7 mouse cellular contexts compared by ENCODE assay signal in genomic region chr10:126978277-126978994, GRCm38 (mm10). TPM values are rescaled to one million over a fixed set of nuclear protein-coding genes. Genes with fewer than 3 reads are reported as not detected.
DNase-seq lines count a peak whose midpoint lies in the region; ATAC-seq and TF ChIP-seq lines count a peak whose summit lies in the region.

Gene Ctdsp2, plus strand, starts transcription at chr10:126978717.

- 0% methylated on average over 56 of the region's 56 CpGs for WGBS in embryonic facial prominence, embryonic 10.5 days
- WGBS in intestine, postnatal 0 days: under 1% methylated on average over 49 of the region's 56 CpGs
- under 1% methylated on average over 47 of the region's 56 CpGs for WGBS in midbrain, embryonic 12.5 days
- WGBS in small intestine, adult 2 months: under 1% methylated on average over 56 of the region's 56 CpGs

- TF ChIP-seq CTCF in intestine, postnatal 0 days (IDR thresholded peaks at IDR 0.05; ENCODE audit: low read depth): peak; percentile 46
- TF ChIP-seq CTCF in small intestine, adult 2 months (IDR thresholded peaks at IDR 0.05; ENCODE audit: extremely low read depth, insufficient read length, insufficient replicate concordance, low read depth, low read length): no peak

- H3K4me2 ChIP-seq in intestine, postnatal 0 days (replicated peaks; ENCODE audit: low read depth): peak within 1 kb of the TSS; percentile 73
- H3K4me2 ChIP-seq in midbrain, embryonic 12.5 days (replicated peaks): peak within 1 kb of the TSS; percentile 83

- peaks cover 4% of the 10 kb centered on the region for H3K36me3 ChIP-seq in embryonic facial prominence, embryonic 10.5 days (replicated peaks)
- no peaks in the 10 kb centered on the region for H3K36me3 ChIP-seq in intestine, postnatal 0 days (ENCODE audit: control insufficient read depth, insufficient read depth)
- no peaks in the 10 kb centered on the region for H3K36me3 ChIP-seq in midbrain, embryonic 12.5 days
- no peaks in the 10 kb centered on the region for H3K36me3 ChIP-seq in small intestine, adult 2 months (ENCODE audit: control insufficient read depth, insufficient read depth, low read length)

- no peaks in the 10 kb centered on the region for H3K9me3 ChIP-seq in embryonic facial prominence, embryonic 10.5 days
- H3K9me3 ChIP-seq in intestine, postnatal 0 days (ENCODE audit: control insufficient read depth): no peaks in the 10 kb centered on the region
- no peaks in the 10 kb centered on the region for H3K9me3 ChIP-seq in midbrain, embryonic 12.5 days

- peak; percentile 100 for DNase-seq in adrenal gland, postnatal 10 days
- DNase-seq in embryonic facial prominence, embryonic 10.5 days (ENCODE audit: low spot score): peak; percentile 100
- DNase-seq in gonadal fat pad, adult 2 months (ENCODE audit: low read depth): peak; percentile 67
- peak; percentile 100 for DNase-seq in left cerebral cortex, postnatal 4 days

- H3K27me3 ChIP-seq in embryonic facial prominence, embryonic 10.5 days (replicated peaks; ENCODE audit: low read depth, poor library complexity, severe bottlenecking): 0 out of 2 replicates have a peak, but pooled peaks cover 8% of the 10 kb centered on the region
- no peaks in the 10 kb centered on the region for H3K27me3 ChIP-seq in intestine, postnatal 0 days (replicated peaks; ENCODE audit: control insufficient read depth, insufficient read depth, low read length)
- H3K27me3 ChIP-seq in midbrain, embryonic 12.5 days: peaks cover 8% of the 10 kb centered on the region
- no peaks in the 10 kb centered on the region for H3K27me3 ChIP-seq in small intestine, adult 2 months (ENCODE audit: control insufficient read depth, insufficient read depth, low read length)

- H3K9ac ChIP-seq in intestine, postnatal 0 days (ENCODE audit: low read depth, low read length): peak within 1 kb of the TSS; percentile 99
- peak within 1 kb of the TSS; percentile 96 for H3K9ac ChIP-seq in midbrain, embryonic 12.5 days (replicated peaks)

- TF ChIP-seq POLR2A in small intestine, adult 2 months (IDR thresholded peaks at IDR 0.05; ENCODE audit: low read depth, low read length): peak; percentile 97

- H3K27ac ChIP-seq in embryonic facial prominence, embryonic 10.5 days (replicated peaks): peak within 1 kb of the TSS; percentile 98
- H3K27ac ChIP-seq in intestine, postnatal 0 days (ENCODE audit: low read depth, low read length): peak within 1 kb of the TSS; percentile 100
- H3K27ac ChIP-seq in midbrain, embryonic 12.5 days (replicated peaks): peak within 1 kb of the TSS; percentile 99
- H3K27ac ChIP-seq in small intestine, adult 2 months (ENCODE audit: insufficient read depth, low read depth, low read length): peak within 1 kb of the TSS; percentile 96

- H3K4me1 ChIP-seq in embryonic facial prominence, embryonic 10.5 days: peaks cover 55% of the 10 kb centered on the region
- H3K4me1 ChIP-seq in intestine, postnatal 0 days (replicated peaks; ENCODE audit: control insufficient read depth, insufficient read depth, low read length): peaks cover 29% of the 10 kb centered on the region
- peaks cover 38% of the 10 kb centered on the region for H3K4me1 ChIP-seq in midbrain, embryonic 12.5 days
- H3K4me1 ChIP-seq in small intestine, adult 2 months (ENCODE audit: control insufficient read depth, insufficient read depth, insufficient read length, low read length): peaks cover 24% of the 10 kb centered on the region

- peak; percentile 91 for ATAC-seq in intestine, postnatal 0 days
- ATAC-seq in midbrain, embryonic 12.5 days (ENCODE audit: low FRiP score, low read depth): peak; percentile 91

- intact Hi-C loops in left cerebral cortex, postnatal 4 days (cut with DNase I): no loop called here

- H3K4me3 ChIP-seq in embryonic facial prominence, embryonic 10.5 days: peak within 1 kb of the TSS; percentile 100
- peak within 1 kb of the TSS; percentile 100 for H3K4me3 ChIP-seq in intestine, postnatal 0 days (ENCODE audit: low read depth, low read length)
- peak within 1 kb of the TSS; percentile 100 for H3K4me3 ChIP-seq in midbrain, embryonic 12.5 days
- H3K4me3 ChIP-seq in small intestine, adult 2 months (ENCODE audit: low read depth, low read length): peak within 1 kb of the TSS; percentile 88

RNA-seq across cellular contexts. Expression of gene Ctdsp2, which starts in this region (rescaled TPM):
- 100 to 1,000 TPM; 137 to 168 TPM for total RNA-seq in adrenal gland, postnatal 10 days (2021)
- 46.2 and 49.3 TPM in 2 replicates for polyA plus RNA-seq in embryonic facial prominence, embryonic 10.5 days (2016; fragmentation: Nextera tagmentation; extraction: Ambion mirVana)
- polyA plus RNA-seq in gonadal fat pad, adult 2 months (2012; rRNA removed): 119 and 121 TPM in 2 replicates
- 43.1 and 46.7 TPM in 2 replicates for polyA plus RNA-seq in intestine, postnatal 0 days (2015; fragmentation: Nextera tagmentation; extraction: Ambion mirVana)
- 10 to 100 TPM; 57.6 to 61.4 TPM for total RNA-seq in left cerebral cortex, postnatal 4 days (2021)
- 40.1 and 45.4 TPM in 2 replicates for polyA plus RNA-seq in midbrain, embryonic 12.5 days (2016; fragmentation: Nextera tagmentation; extraction: Ambion mirVana)
- polyA plus RNA-seq in small intestine, adult 2 months (2012; rRNA removed): 43.9 and 118 TPM in 2 replicates

Comparison
In these comparisons a context has a peak if more than half of its experiments do, and no peak if none do; other contexts are left out.
1. Peak in every context shown above with its lines: DNase-seq, ATAC-seq, H3K4me3 ChIP-seq and H3K27ac ChIP-seq.